ENCODE assay signal across 10 mouse cellular contexts in the genomic region with DNA sequence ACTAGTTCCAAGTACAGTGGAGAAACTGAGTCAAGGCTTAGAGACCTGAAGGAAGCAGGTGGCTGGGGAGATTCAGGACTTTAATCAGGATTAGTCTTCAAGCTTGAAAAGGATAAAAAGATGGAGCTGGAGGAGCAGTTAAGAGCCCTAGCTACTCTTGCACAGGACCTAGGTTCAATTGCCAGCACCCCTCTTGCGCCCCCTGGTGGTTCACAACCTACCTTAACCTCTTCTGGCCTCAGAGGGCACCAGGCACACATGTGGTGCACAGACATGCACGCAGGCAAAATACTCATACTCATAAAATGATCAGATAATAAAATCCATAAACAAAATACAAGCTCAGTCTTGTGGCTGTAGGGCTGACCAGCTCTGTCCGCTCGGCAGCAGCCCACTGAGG. TPM values are rescaled to one million over a fixed set of nuclear protein-coding genes. Genes with fewer than 3 reads are reported as not detected.
DNase-seq lines count a peak whose midpoint lies in the region; TF ChIP-seq lines count a peak whose summit lies in the region.
"Had no signal": no experiment of that assay in that cellular context is flagged by ENCODE, and none has a peak within 500 bp of the region (broad histone marks: within the 10 kb centered on the region; RNA-seq: fewer than 3 reads in every experiment).

No protein-coding gene starts in this region.

- no peaks in the 10 kb centered on the region for H3K36me3 ChIP-seq in liver, adult 2 months (ENCODE audit: control insufficient read depth, insufficient read depth, low read length)
- H3K36me3 ChIP-seq: heart, embryonic 13.5 days; stomach, embryonic 15.5 days had no signal

- no peak overlapping the region for H3K27ac ChIP-seq in bone marrow, adult 2 months (ENCODE audit: control insufficient read depth, insufficient read depth, low read depth, low read length, poor library complexity)
- H3K27ac ChIP-seq in liver, adult 2 months (replicated peaks; ENCODE audit: insufficient read depth, low read depth, low read length), result no peak overlapping the region
- H3K27ac ChIP-seq: heart, embryonic 13.5 days; stomach, embryonic 15.5 days had no signal

- no peak for TF ChIP-seq POLR2A in bone marrow, adult 2 months (IDR thresholded peaks at IDR 0.05; ENCODE audit: borderline replicate concordance, control insufficient read depth, low read depth, low read length)
- TF ChIP-seq POLR2A in liver, adult 2 months (IDR thresholded peaks at IDR 0.05; ENCODE audit: extremely low read depth, insufficient read depth, low read length), result no peak

- peak; percentile 42 to 51 for DNase-seq in right cerebral cortex, adult 2 months (ENCODE audit: low spot score in 2 of 2)
- DNase-seq in right cerebral cortex, postnatal 25 days, result no peak
- DNase-seq in forelimb bud, embryonic 11.5 days (ENCODE audit: low read depth, low spot score), result peak; percentile 74
- peak; percentile 32 for DNase-seq in kidney, adult 11 months
- peak; percentile 57 for DNase-seq in liver, adult 2 months (ENCODE audit: extremely low read depth, low read depth, low spot score)
- DNase-seq in retina, embryonic 14.5 days (ENCODE audit: low spot score), result peak; percentile 74
- DNase-seq in urinary bladder, postnatal 25 days (ENCODE audit: low spot score), result peak; percentile 56

- H3K4me1 ChIP-seq in bone marrow, adult 2 months (ENCODE audit: control insufficient read depth, insufficient read depth, low read length), result peaks cover 3% of the 10 kb centered on the region; the same call in 1 of the 2 replicates
- H3K4me1 ChIP-seq in liver, adult 2 months (ENCODE audit: control insufficient read depth, insufficient read depth, low read length), result peaks cover 2% of the 10 kb centered on the region

- H3K9ac ChIP-seq in liver, adult 2 months (ENCODE audit: low read depth, low read length), result no peak overlapping the region
- H3K9ac ChIP-seq: heart, embryonic 13.5 days; stomach, embryonic 15.5 days had no signal

- TF ChIP-seq CTCF in bone marrow, adult 2 months (IDR thresholded peaks at IDR 0.05; ENCODE audit: control insufficient read depth, insufficient read depth, low read length), result peak; percentile 93
- peak; percentile 88 for TF ChIP-seq CTCF in liver, adult 2 months (IDR thresholded peaks at IDR 0.05; ENCODE audit: low read depth, low read length)

- no peaks in the 10 kb centered on the region for H3K27me3 ChIP-seq in liver, adult 2 months (ENCODE audit: control insufficient read depth, insufficient read depth, low read length)
- H3K27me3 ChIP-seq: heart, embryonic 13.5 days; stomach, embryonic 15.5 days had no signal

- 54% methylated on average over 4 of the region's 4 CpGs for WGBS in bone marrow, adult 2 months
- WGBS in liver, adult 2 months, result 73% methylated on average over 4 of the region's 4 CpGs

- H3K79me2 ChIP-seq in liver, adult 2 months (ENCODE audit: control insufficient read depth, insufficient read depth, low read length), result no peaks in the 10 kb centered on the region

- H3K4me3 ChIP-seq in bone marrow, adult 2 months (replicated peaks; ENCODE audit: control insufficient read depth, low read depth, low read length), result no peak overlapping the region
- H3K4me3 ChIP-seq in liver, adult 2 months (ENCODE audit: insufficient read depth, low read depth, low read length), result no peak overlapping the region
- H3K4me3 ChIP-seq: heart, embryonic 13.5 days; stomach, embryonic 15.5 days had no signal

RNA-seq across cellular contexts. Expression of a gene that starts 15.8 kb away (rescaled TPM):
- polyA plus RNA-seq in bone marrow, adult 2 months (2011; ENCODE audit: insufficient read depth, insufficient read length, low replicate concordance, missing spikeins), result 52.1 and 67.1 TPM in 2 replicates
- 26.6 and 32.7 TPM in 2 replicates for total RNA-seq in liver, adult 2 months (2014; rRNA removed)
- polyA plus RNA-seq in liver, adult 2 months (2012; rRNA removed), result 48.6 and 49.9 TPM in 2 replicates
